Mouse (Mus musculus): Measurements from ENCODE around the gene Sorbs1.

The Sorbs1 gene

DNA sequence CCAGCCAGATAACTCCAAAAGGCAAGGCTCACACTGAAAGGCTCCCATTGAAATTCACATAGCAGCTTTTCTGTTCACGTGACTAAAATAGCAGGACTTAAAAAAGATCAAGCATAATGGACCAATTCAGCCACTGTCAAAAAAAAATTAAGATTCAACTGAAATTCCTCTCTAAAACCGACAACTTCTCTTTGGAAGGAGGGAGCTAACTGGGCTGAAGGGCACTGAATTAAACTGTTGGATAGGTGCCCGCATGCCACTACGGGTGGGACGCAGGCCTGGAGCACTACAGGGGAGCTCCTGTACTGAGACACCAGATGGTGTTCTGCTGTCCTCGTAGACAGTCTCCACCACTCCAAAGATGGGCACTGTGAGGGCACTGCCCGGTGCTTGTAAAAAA lies 165.4 kb downstream of the Sorbs1 start:
- peak; percentile 96 for DNase-seq (ENCODE audit: low read depth, low spot score)

DNA sequence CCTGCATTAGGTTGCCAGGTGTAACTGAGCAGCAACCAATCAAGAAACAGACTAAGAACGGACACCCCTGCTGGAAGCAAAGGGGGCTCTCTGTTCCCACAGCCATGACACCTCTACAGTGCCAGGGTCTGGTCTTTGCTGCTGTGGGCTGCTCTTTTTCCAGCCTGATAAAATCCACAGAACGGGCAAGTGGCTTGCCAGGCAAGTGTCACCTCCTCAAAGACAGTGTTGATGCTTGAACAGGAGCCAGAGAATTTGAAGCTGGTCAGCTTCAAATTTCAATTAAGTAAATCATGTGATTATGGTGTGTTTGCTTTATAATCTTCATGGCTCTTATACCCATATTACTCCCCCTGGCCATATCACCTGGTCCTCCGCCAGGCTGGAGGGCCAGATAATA lies 166.7 kb downstream of the Sorbs1 start:
- DNase-seq (ENCODE audit: low read depth, low spot score): no peak

DNA sequence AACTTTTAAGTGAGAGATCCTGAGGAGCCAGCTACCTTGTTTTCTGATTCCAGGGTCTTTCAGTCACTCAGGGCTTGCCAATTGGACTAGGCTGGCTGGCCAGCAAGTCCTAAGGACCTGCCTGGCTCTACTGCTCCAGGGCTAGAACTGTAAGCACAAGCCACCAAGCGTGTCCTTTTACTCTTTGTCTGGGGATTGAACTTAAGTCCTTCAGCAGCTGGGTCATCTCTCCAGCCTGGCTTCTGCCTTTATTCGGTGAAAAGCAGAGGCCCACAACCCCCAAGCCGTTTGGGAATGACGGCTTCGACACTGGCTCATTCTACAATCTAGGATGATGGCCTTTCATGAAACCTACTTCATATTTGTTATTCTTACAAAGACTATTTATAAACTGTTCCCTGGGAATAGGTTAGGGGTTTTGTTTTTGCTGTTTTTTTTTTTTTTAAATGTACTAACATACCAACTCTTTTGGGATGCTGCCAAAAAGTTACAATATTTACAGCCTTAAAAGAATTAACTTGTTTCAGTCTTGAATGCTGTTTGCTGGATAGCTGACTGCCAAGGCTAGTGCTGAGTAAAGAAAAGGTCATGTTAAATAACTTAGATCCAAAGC lies 167.2 kb downstream of the Sorbs1 start:
- no peak for DNase-seq (ENCODE audit: low read depth, low spot score)

DNA sequence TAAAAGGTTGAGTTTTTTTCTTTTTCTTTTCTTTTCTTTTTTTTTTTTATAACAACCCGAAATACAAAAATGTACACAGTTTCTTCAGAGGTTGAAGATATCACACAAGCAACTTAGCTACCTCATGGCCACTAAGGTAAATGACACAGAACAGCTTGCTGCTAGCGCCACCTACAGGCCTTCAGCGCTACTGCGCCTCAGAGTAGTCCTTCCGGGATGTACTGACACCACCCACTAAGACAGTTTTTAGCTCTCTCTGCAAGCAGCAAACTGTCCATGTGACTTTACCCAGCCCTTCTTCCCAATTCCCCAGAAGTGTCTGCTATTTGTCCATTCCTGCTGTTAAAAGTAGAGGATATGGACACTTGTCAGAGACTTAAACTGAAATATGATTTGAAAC lies 167.9 kb downstream of the Sorbs1 start:
- peak; percentile 87 for DNase-seq (ENCODE audit: low read depth, low spot score)

DNA sequence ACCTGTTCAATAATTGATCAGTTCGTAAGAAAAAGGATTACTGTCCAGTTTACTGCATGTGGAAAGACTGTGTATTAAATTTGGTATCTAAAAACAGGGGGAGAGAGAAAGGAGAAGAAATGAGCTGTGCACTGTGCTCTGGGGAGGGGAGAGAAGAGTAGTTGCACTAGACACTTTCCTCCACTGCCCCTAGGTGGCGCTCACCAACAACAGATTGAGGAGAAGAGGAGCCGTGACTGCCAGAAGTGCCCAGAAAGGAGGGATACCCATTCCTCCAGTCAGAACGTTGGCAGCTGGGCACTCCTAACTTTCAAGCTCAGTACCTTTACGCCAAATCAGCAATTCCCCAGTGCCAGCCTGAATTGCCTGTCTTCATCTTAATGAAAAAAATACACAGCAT lies 170.6 kb downstream of the Sorbs1 start:
- peak; percentile 89 for DNase-seq (ENCODE audit: low read depth, low spot score)

DNA sequence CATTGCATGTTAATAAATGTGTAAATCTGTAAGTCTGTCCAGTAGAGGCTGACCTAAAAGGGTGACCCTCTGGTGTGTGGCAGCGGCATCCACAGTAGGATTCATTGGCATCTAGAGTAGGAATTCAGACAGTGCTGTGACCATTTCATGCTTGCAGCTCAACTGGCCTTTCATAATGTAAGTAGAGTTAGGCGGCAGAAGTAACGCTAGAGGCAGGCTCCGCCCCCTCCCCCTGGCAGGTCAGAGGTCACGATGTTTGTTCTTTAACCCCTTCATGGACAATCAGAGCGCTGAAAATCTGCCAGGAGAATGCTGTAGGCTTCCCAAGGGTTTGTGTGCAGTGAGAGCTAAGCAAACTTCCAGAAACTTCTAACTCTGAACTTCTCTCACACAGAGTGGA lies 172.4 kb downstream of the Sorbs1 start:
- no peak for DNase-seq (ENCODE audit: low read depth, low spot score)

DNA sequence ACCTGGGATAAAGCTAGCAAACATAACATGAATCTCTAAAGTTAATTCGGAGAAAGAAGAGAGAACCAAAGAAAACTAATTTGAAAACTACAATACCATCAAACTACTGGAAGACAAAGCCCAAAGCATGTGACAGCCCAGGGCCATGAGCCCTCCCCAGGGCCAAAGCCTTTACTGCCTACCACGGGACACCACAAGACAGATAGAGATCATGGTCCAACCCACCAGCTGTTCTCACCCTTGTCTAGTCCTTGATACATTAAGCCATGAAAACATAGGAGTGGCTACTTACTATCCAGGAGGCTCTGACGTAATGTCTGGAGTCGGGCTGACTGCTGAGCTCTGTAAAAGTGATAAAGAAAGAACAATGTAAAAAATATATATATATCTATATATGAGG lies 176.9 kb downstream of the Sorbs1 start:
- DNase-seq (ENCODE audit: low read depth, low spot score): no peak

DNA sequence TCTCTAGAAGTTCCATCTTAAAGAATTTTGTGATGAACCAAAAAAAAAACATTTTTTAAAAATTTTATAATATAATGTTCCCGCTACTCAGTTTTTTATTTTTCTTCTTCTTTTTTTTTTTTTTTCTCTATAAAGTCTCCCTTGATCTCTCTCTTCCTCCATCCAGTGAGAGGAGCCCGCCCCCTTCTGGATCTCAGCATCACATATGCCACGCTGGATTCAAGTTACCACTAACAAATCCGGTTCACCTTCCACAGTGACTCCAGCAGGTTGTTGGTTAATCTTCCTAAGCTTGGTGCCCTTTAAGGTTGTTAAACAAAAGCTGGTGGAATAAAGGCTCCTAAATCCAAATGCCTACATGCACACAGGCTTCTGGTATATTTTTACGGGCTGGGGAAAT lies 179.7 kb downstream of the Sorbs1 start:
- peak; percentile 45 for DNase-seq (ENCODE audit: low read depth, low spot score)

DNA sequence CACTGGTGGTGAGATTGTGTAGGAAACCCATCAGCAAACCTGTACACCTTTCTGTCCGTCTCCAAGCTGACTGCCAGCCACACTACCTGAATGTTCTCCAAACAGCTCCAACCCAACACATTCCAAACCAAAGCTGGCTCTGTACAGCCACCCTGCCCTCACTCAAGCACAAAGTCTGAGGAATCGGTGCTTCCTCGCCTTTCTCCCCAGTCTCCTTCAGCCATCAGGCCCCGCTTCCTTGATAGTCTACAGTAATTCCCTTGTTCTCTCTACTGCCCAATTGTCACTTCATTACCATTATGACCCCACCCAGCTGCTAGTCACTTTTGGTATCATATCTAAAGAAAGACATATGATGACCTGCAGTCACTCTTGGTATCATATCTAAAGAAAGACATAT lies 180.5 kb downstream of the Sorbs1 start:
- no peak for DNase-seq (ENCODE audit: low read depth, low spot score)

DNA sequence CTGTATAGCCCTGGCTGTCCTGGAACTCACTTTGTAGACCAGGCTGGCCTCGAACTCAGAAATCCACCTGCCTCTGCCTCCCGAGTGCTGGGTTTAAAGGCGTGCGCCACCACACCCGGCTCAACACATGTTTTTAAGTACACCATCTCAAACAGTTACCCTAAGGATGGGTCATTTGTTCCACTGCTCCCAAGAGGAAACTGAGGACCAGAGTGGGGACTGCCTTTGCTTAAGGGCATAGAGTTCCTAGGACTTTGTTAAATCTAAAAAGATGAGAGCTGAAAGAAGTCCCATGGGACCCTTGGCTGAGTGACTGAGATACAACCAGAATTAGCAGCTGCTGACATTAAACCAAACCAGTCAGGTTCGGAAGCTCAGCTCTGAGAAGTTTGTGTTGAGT lies 181.3 kb downstream of the Sorbs1 start:
- no peak for DNase-seq (ENCODE audit: low read depth, low spot score)

DNA sequence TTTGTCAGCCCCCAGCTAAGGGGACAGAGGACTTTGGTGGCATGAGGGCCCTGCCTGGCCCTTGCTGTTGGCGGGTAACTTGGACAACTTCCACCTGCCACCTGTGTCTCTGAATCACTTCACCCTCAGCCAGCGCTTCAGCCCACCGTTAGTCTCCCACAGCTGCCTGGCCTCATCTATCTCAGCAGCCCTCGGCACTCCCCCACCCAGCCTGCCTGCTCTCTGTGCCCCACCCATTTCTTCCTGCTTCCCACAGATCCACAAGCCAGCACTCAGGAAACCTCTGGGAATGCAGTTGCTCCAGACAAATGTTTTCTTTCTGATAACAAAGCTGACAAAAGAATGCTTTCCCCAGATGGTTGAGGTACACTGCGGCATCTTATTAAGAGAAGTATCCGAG lies 181.7 kb downstream of the Sorbs1 start:
- peak; percentile 36 for DNase-seq (ENCODE audit: low read depth, low spot score)

DNA sequence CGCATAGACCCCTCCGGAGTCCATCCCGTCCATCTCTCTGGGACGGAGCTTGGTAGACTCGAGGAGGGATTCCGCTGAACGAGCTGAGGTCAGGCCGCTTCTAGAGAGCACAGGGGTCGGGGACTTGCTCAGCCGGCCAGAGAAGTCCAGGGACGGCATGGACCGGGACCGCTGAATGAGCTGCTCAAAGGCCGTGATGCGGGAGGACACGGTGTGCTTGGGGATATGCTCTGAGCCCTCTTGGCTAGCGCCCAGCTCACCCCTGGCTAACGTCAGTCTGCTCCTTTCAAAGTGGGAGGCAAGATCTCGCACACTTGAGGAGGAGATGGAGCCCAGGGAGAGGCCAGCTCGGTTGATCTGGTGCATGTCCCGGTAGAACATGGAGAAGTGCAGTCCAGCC lies 187.5 kb downstream of the Sorbs1 start:
- DNase-seq (ENCODE audit: low read depth, low spot score): no peak

DNA sequence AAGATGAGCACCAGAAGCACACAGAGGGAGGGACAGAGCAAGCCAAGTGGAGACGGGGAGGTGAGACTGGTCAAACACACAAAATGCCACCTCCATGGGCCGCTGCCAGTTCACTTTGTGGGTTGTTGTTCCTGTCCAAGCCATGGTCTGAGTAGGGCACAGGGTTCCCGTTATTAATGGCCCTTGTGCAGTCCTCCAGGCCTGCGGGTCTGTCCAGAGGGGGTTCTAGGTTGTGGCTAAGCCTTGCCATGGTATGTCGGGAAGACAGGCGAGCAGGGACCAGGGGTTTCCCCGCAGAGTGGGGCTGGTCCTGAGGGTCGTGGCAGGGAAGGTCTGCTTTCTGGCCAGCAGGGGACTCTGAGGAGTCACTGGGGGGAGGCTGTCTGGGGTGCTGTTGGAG lies 188.2 kb downstream of the Sorbs1 start:
- no peak for DNase-seq (ENCODE audit: low read depth, low spot score)

DNA sequence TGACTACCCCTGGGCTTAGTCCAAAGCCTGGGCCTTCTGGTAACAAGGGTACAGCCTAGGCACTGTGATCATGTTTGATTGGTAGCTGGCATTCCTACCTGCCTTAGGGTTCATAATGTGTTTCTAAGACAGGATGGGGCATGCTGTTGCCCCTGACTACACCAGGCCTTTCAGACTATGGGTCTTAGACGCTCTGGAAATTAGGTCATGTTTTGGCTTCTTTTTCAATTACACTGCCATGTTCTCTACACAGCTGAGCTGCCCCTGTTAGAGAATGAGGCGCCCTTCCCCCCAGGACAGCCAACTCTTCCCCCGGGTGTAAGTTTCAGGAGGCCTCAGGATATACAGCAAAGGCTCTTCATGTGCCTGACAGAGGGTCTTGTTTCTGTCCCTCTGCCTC lies 191.4 kb downstream of the Sorbs1 start:
- DNase-seq (ENCODE audit: low read depth, low spot score): no peak

DNA sequence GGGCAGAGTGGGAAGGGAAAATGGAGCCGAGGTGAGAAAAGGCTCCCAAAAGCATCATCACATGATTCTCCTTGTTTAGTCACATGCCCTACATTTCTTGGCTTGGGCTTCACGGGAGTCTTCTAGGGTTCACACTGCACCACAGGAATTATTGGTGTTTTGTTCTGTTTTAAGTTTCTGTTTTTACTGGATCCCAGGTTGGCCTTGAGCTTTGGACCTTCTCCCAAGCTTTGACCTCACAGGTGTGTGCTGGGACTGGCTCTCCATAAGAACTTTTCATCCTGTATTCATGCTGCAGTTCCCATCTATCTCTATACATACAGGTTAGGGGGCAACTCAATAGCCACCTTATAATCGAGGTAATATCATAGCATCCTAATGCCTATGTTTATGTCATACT lies 194.4 kb downstream of the Sorbs1 start:
- DNase-seq (ENCODE audit: low read depth, low spot score): no peak

DNA sequence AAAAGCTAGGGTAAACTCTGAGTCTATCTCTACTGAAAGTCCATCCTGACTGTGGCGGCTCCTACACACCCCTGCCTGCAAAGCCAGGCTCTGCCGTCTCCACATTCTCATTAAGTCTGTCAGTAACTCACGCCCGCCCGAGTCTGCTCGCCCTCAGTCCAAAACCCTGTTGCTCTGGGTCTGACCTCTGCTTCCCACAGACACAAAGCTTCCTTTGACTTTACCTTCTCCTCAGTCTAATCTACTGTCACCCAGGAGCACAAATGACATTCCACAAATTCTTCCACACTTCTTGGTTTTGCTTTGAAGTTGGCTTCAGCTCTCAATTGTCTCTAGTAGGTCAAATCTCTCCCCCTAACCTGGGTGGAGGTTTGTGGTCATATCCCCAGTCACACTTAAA lies 195.1 kb downstream of the Sorbs1 start:
- DNase-seq (ENCODE audit: low read depth, low spot score): no peak

DNA sequence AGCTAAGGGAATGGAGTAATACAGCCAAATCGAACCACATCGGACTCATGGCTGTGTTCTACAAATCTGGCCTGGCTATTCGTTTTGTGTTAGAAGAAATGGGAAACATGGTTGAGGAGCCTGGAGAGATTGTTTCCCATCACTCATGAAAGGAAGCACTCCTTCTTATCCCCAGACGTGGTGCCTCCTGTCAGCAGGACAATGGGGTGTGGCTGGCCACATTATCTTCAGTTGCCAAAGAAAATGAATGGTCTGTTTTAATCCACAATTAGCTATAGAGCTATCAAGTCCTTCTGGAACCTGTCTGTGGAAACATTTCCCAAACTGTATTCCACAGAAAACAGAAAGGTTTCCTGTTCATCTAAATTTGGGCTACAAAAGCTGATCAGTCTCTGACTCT lies 196.6 kb downstream of the Sorbs1 start:
- no peak for DNase-seq (ENCODE audit: low read depth, low spot score)

DNA sequence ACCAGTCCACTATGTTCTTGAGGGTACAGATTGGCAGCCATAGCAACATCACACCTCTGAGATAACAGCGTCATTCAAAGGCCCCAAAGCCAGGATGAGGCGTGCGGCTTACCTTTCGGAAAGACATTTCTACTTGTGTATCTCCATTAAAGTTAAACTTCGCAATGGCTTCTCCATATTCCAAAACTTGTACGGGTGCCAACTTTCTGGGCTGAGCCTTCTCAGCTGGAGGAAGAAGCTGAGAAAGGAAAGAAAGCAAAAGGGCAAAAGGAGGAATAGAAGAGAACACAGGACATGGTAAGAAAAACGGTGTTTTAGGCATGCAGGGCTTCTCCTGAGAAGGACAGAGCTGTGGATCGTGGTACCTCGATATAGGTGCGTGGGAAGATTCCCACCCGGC lies 199.3 kb downstream of the Sorbs1 start:
- no peak for DNase-seq (ENCODE audit: low read depth, low spot score)

DNA sequence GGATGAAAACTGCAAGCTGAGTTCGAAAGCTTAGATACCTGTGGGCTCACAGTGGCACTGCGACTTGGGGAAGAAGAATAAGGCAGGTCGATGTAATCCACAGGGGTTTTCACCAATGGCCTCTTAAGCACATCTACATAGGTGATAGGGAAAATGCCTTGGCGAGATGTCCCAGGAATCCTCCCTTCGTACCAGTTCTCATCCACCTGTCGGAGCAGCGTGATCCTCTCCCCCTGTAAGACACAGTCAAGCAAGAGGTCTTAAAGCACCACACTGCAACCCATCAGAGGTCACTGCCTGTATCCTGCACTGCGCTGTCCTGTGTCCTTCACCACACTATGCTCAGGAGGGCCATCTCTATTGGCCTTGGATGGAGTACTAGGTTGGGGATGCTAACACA lies 201.9 kb downstream of the Sorbs1 start:
- DNase-seq (ENCODE audit: low read depth, low spot score): no peak

DNA sequence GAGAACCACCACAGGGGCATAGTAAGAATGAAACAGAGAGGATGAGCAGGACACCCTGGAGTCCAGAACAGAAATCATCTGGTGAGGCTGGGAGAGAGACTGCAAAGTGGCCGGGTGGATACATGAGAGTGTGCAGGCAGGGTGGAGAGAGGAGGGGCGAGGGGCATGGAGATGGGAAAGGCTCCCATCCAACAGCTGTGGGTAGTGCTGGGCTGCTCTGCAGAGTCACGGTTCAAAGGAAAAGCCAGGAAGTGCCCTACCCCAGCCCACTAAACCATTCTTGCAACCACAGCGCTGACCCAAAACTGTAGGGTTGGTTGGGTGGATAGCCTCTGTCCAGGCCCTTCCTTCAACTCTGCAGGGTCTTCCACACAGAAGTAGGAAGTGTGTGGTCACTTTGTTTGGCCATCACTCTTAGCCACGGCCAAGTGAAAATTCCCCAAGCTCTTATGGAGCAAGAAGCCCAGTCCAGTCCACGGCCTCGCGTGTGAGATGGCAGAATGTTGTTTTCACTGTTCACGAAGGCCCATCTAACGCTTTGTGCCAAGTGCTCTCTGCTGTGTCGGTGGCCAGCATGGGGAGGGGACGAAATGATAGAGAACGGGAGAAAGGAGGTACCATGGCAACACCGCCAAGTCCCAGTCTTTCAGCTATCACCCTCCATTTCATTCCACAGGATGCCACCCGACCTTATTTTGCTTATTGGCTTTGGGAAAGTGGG lies 203.0 kb downstream of the Sorbs1 start:
- DNase-seq (ENCODE audit: low read depth, low spot score): no peak

DNA sequence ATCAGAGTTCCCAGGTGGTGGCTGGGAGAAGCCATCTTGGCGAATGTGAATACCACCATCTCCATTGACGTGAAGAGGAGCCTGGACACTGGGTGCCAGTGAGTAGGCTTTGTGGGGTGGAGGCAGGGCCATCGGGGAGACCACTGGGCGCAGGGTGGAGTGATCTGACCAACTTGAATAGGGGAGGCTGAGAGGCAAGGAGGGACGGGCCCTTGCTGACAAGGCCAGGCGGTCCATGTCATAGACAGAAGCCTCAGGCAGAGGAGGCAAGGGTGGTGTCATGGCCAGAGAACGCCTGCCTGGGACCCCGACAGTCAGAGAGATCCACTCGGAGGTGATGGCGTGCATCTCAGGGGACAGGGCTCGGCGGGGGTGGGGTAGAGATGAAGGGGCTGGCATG lies 203.7 kb downstream of the Sorbs1 start:
- DNase-seq (ENCODE audit: low read depth, low spot score): no peak

DNA sequence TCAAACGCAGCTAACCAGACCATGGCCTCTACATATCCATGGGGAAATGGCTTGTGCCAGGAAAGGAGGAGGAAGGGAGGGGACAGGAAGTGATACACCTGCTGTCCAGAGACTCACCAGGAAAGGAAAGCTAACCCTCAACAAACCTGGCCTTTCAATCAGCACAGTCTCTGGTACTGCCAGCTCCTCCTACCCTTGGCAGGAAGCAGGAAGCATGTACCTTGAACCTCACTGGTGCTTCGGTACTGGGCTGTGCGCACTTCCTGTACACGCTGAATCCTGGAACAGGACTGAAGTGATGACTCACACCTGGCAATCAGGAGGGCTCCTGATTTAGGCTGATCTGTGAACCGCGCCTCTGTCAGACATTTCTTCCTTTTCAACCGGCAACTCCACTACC lies 206.0 kb downstream of the Sorbs1 start:
- DNase-seq (ENCODE audit: low read depth, low spot score): peak; percentile 88

DNA sequence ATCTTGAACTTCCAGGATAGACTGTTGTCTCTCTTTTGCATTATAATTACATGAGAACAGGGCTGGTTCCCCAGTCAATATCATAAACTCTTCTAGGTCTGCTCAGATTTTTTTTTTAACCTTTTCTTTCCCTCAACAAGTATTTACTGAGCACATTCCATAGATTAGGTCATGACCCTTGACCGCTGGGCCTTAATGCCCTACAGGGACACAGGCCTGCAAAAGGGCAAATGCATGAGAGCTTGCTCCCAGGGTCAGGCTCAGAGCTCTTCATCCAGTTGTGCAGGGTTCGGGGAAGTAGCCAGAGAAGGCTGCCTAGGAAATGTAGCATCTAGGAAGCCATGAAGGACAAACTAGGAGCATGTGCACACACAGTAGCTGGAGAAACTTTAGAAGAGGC lies 206.9 kb downstream of the Sorbs1 start:
- no peak for DNase-seq (ENCODE audit: low read depth, low spot score)

DNA sequence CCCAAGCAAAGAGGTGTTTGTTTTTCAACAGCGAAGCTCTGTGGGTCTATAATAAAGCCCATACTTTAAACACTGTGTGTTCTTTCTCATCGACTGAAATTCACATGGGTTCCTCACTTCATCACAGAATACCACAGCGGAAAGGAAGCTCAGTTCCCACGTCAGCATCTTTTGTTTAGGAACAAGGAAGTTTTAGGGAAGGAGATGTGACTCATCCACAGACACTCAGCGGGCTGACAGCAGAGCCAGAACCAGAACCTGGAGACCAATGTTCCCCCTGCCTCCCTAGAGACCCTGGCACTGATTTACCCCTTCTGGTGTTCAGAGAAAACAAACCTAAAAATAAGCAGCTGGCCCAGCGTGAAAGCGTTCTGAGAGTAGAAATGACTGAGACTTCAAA lies 208.1 kb downstream of the Sorbs1 start:
- peak; percentile 54 for DNase-seq (ENCODE audit: low read depth, low spot score)
